Mouse (Mus musculus) WW6 (cell line): ENCODE measurements at regions not wholly inside any gene's neighbourhood (a gene's known extent, or its start where the extent isn't known, plus 50 kb on each side); places are given as distances from the start of the nearest gene placed in this dataset.

ENCODE experiments used
- DNase-seq: peaks from one replicate; pipeline ENCODE4 v3.0.0-alpha.2; 2013; ENCODE audit warnings: low read depth, low spot score

DNA sequence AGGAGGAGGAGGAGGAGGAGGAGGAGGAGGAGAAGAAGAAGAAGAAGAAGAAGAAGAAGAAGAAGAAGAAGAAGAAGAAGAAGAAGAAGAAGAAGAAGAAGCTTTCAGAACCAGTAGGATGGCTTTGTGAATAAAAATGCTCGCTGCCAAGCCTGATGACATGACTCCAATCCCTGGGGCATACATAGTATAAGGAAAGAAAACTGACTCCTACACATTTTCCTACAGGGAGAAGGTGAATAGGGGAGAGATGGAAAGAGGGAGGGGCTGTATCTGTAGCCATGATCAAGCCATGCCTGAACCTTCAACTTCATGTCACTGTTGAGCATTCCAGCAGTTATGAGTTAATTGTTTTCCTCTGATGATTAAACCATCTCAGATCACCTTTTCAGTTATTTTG is 460.2 kb upstream of the Gm10131 start:
- DNase-seq, result no peak

DNA sequence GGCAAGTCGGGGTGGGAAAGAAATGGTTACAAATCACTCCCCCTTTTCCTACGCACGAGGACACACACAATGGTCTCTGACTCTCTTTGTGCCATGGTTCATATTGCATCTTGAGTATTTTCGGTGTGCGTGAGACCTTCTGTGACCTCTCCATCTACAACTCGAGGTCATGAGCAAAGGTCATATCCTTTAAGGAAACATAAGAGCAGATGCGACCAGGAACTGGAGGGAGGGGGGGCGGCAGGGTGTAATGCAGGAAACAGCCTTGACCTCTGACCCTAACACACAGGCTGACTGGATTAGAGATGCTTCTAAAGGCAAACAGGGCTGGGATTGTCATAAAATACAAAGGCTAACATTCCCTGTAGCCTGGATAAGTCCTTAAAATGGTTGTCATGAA is 450.7 kb upstream of the Gm10131 start:
- no peak for DNase-seq

GRCm38 (mm10) chr8:34549786-34550185 is 438.2 kb upstream of the Gm10131 start:
- DNase-seq, result no peak

GRCm38 (mm10) chr8:34546815-34547214 is 435.3 kb upstream of the Gm10131 start:
- no peak for DNase-seq

- DNase-seq, result no peak
These were observed 431.0 kb upstream of the Gm10131 start for GRCm38 (mm10) chr8:34542361-34543038.

GRCm38 (mm10) chr8:34539232-34539631 is 427.7 kb upstream of the Gm10131 start:
- DNase-seq, result no peak

DNA sequence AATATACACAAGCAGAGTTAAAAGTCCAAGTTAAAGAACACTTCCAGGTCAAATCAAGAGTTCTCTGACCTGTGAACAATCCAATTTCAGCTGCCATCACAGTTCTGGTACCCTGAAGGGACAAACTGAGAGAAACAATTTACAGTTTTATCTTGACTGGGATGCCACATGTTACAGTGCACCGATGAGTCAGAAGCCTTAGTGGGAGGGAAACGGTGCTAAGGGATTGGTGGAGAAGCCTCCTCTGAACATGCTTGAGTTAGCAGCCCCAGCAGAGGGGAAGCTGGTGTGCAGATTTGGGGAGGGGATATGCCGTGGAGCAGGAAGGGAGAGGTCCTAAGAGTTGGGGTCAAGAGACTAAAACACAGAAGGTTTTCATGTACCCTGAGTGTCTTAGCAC is 423.9 kb upstream of the Gm10131 start:
- no peak for DNase-seq

DNA sequence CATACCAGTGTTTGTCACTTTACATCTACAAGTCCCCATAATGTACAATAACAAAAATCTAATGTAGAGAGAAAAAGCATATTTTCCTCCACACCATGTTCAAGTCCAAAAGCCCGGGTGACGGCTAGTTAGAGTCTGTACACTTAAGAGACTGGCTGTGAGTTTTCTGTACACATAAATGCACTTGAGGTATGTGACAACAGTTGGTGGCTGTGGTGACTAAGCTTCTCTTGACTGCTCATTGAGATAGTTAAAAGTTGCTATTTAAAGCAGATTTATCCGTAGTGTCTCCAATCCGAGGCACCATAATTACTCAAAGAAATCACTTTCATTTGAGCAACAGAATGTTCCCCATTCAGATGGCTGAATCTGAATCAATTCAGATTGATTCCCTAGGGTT is 421.9 kb upstream of the Gm10131 start:
- DNase-seq, result no peak

DNA sequence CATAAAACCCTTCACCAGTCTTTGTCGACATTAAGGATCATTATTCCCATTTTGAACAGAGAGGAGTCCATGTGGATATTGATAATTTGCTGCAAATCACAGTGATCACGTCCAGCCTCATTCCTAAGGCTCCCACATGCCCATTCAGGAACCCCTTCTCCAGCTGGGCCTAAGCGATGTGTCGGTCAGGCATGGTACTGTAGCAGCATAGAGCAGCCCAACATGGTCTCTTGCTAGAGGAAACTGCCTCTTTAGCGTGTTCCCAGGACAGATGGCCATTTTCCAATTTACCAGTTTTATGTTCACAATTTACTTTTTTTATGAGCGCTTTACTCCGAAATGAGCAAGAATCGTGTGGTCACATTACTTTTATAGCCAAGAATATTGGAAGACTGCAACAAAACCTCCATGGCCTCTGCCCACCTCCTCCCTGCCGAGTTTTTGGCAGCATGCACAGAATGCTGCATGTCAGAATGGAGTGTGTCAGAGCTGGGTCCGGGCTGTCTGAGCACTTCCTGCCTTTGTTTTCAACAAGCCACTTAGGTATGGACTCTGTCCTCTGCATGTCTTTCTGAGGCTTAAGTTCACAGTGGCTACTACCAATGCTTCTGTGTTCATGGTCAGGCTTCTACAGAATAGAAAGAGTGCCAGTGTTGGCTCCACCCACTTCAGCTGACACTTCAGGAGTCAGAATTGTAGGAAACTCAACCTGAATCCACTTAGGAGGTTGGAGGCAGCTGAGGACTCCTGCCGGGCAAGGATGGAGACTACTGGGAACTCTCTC is 419.6 kb upstream of the Gm10131 start:
- DNase-seq, result no peak

DNA sequence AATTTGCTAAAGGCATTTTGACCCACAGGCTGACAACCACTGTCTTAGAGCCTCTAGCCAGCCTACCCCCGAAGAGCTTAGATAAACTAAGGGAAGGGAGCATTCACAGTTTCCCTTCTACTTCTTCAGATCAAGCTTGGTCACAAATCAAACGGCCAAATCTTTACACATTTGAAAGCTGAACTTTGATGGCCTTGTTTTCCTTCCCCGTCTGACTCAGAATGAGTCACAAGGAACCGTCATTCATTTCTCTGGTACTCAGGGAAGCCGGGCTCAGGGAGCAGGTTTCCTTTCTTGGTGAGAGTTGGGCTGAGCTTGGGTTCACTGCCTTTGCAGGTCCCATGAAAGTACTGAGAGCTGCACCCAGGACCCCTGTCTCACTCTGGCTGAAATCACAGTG is 418.5 kb upstream of the Gm10131 start:
- no peak for DNase-seq

DNA sequence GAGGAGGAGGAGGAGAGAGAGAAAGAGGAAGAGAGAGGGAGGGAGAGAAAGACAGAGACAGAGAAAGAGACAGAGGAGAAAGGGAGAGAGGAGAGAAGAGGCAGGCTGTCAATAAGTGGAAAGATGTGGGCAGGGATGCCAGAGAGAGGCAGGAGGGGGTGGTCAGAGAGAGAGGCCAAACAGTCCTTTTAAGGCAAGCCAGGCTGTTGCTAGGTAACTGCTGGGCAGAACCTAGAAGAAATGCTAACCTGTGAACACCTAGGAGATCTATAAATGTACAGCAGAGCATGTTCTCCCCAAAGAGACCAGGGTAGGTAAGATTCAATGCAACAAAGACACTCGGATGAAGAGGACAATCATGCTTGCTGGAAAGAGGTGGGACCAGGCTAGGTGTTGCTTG is 417.9 kb upstream of the Gm10131 start:
- DNase-seq, result no peak

- no peak for DNase-seq
These were observed 416.7 kb upstream of the Gm10131 start for GRCm38 (mm10) chr8:34528213-34528612.

GRCm38 (mm10) chr8:34525231-34525630 is 413.7 kb upstream of the Gm10131 start:
- DNase-seq, result no peak

DNA sequence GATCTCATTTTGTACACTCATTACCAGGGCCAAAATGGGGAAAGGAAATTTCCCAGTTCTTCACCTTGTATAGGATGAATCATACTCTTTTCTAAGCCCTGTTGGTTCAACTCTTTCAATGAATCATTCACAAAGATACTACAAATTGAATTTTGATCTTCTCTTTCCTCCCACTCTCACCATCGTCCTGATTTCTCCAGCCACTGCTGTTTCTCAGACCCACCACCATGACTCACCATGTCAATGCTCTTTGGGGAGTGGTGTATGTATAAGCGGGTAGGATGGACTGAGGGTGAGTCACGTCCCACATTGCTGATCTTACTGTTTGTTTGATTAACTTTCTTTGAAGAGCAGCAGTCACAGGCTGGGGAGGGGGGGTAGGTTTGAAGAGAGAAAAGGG is 412.3 kb upstream of the Gm10131 start:
- no peak for DNase-seq

- DNase-seq, result no peak
These were observed 409.8 kb upstream of the Gm10131 start for GRCm38 (mm10) chr8:34521316-34521715.

DNA sequence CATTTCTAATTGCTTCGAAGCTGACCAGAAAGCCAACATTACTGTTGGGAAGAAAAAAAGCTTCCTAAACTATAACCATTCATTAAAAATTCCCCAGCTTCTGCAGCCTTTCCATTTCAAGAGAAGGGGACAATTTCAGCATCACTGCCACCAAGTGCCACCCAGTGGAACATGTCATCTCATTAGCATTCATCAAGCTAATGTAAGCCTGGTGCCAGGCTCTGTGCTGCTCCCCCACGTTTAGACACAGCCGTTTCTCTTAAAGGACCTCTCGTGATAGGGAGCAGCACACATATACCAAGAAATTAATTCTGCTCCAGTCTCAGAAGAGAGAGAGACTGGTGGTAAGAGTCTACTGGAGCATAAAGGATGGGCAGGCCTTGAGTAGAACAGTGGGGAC is 409.1 kb upstream of the Gm10131 start:
- DNase-seq, result no peak

DNA sequence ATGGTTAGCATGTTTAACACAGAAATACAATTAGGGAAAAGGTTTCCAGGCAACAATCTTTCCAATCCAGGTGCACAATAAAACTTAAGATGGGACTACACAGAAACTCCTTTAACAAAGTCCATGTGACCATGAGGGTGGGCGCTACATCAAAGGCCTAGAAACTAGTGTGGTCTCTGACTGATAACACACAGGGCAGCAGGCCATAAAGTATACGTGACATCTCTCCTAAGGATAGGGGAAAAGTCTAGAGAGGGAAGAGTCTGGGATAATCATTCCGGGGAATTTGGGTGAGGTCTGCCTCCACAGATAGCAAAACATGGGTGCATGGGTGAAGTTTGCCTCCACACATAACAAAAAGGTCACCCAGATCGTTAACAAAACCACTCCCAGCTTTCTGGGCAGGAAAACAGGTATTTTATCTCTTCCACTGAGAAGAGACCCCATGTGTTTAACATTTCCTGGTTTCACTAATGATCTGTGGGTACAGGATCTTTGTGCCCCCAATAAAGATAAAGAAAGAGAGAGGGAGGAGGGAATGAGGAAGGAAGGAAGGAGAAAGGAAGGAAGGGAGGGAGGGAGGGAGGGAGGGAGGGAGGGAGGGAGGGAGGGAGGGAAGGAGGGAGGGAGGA is 402.0 kb upstream of the Gm10131 start:
- no peak for DNase-seq

- DNase-seq, result no peak
These were observed 394.5 kb upstream of the Gm10131 start for GRCm38 (mm10) chr8:34505829-34506555.

DNA sequence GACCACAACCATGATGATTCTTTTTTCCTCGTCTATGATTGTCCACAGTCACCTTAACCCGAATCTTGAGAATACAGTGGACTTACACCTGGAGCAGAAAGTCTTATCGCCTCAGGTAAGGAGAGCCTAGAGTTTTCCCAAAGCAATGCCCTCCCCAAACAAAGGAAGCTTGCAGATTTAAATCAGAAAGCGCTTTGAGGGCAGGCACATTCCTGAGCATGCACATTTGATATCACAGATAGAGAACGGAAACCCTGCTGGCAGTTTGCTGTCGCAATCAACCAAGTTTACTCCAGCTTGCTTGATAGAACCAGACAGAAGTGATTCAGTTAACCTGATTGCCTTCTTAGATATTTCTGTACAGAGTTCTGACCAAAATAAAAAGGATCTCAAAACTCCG is 393.6 kb upstream of the Gm10131 start:
- DNase-seq, result no peak

DNA sequence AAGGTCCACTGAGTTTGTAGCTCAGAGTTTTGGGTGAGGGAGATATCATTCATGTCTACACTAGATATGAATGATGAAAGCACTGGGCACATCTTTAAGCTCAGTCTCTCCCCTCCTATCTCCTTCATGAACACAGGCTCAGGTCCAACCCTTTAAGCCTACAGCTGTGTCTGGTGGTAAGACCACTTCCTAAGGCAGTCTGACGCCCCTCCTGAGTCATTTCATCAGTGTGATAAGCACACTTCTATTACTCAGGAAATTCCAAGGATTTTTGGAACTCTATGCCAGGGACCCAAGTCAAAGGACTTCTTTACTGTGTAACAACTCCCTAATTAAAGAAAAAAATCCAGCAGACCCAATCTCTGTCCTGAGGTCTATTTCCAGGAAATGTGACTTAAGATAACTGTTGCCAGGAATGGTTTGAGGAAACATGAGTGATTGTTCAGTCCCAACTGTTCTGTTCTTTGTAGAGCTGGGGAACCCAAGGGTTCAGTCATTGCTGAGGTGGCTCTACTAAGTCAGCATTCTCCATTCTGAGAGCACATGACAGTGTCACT is 391.1 kb upstream of the Gm10131 start:
- no peak for DNase-seq

DNA sequence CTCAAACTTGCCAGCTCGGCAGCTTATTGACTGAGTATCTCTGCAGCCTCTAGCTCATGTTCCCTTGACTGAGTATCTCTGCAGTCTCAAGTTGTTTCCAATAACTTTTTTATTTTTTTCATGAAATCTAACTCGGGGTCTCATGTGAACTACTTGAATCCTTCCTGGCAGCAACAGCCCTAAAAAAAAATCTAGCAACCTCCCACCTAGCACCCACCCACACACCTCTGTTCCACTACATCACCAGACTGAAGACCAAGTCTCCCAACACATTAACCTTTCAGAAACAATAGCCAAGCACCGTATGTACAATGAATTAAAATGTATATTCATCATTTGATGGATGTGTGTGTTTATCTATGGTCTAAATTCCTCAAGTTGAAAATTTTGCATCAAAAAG is 387.7 kb upstream of the Gm10131 start:
- no peak for DNase-seq

GRCm38 (mm10) chr8:34496751-34497150 is 385.2 kb upstream of the Gm10131 start:
- no peak for DNase-seq
